Mouse (Mus musculus) kidney, adult 10 weeks (tissue): ENCODE data around the gene Mrgprd. TPM values are rescaled to one million over a fixed set of nuclear protein-coding genes. Genes with fewer than 3 reads are reported as not detected.

Source experiments
- polyA plus RNA-seq: library from polyadenylated mRNA; stranded (reverse); fragments of 350-450 nt; fragmentation: Illumina TruSeq; extraction: RNeasy Lipid Tissue Mini Kit (QIAGEN cat#74804); gene quantifications from one replicate; pipeline ENCODE4 v1.2.3, GENCODE M21; 2014; ENCODE audit warnings: low read depth, low replicate concordance

Mrgprd gene
- not detected for polyA plus RNA-seq

GRCm38 (mm10) chr7:145314785-145315411 lies at the start of gene Mrgprd:
Mrgprd (plus strand) TSS chr7:145314835.

GRCm38 (mm10) chr7:145283487-145284187 lies 31.0 kb upstream of the Mrgprd start, which contains the start of gene Tpcn2:
Tpcn2 (minus strand) TSS chr7:145284011.

GRCm38 (mm10) chr7:145300321-145301007 lies 14.2 kb upstream of the Mrgprd start, which contains the start of gene Mrgprf:
Mrgprf (plus strand) TSS chr7:145300828.

Other genes with a start within 250 kb of the Mrgprd start
- gene 1810010D01Rik, start 106.7 kb upstream of the Mrgprd start, polyA plus RNA-seq: not detected
- 0.89 TPM for gene Tpcn2, start 30.8 kb upstream of the Mrgprd start, polyA plus RNA-seq
- gene Mrgprf, start 14.0 kb upstream of the Mrgprd start, polyA plus RNA-seq: not detected